ENCODE assay signal across 13 mouse cellular contexts in genomic region chr16:36784146-36784545, GRCm38 (mm10). TPM values are rescaled to one million over a fixed set of nuclear protein-coding genes. Genes with fewer than 3 reads are reported as not detected.
DNase-seq lines count a peak whose midpoint lies in the region; ATAC-seq and TF ChIP-seq lines count a peak whose summit lies in the region.
"Had no signal": no experiment of that assay in that cellular context is flagged by ENCODE, and none has a peak within 500 bp of the region (broad histone marks: within the 10 kb centered on the region; RNA-seq: fewer than 3 reads in every experiment).

No protein-coding gene starts in this region.

- intact Hi-C loops in left cerebral cortex, adult 2 months (cut with DNase I), result no loop called here

- H3K9me3 ChIP-seq in heart, embryonic 15.5 days (replicated peaks), result no peaks in the 10 kb centered on the region
- H3K9me3 ChIP-seq: liver, embryonic 15.5 days; stomach, embryonic 15.5 days had no signal

- no peaks in the 10 kb centered on the region for H3K36me3 ChIP-seq in heart, embryonic 15.5 days
- H3K36me3 ChIP-seq: liver, embryonic 15.5 days; stomach, embryonic 15.5 days had no signal

- H3K4me3 ChIP-seq in heart, embryonic 15.5 days, result peak overlapping the region; percentile 19; the same call in 1 of the 2 replicates
- H3K4me3 ChIP-seq in left cerebral cortex, adult 2 months, result peak overlapping the region; percentile 29
- H3K4me3 ChIP-seq in cortical plate, adult 2 months (ENCODE audit: insufficient read depth, low read length), result peak overlapping the region; percentile 32; the same call in 1 of the 2 replicates
- H3K4me3 ChIP-seq: liver, embryonic 15.5 days; myocyte; stomach, embryonic 15.5 days had no signal

- 85% methylated on average over 2 of the region's 2 CpGs for WGBS in heart, embryonic 15.5 days

- TF ChIP-seq POLR2A in cortical plate, adult 2 months (IDR thresholded peaks at IDR 0.05; ENCODE audit: extremely low read depth, insufficient read depth, low read length), result no peak

- H3K27ac ChIP-seq in heart, embryonic 15.5 days, result no peak overlapping the region
- H3K27ac ChIP-seq in left cerebral cortex, adult 2 months, result peak overlapping the region; percentile 10; the same call in 1 of the 2 replicates
- H3K27ac ChIP-seq in cortical plate, adult 2 months (ENCODE audit: insufficient read depth, low read length), result peak overlapping the region; percentile 47; the same call in 1 of the 2 replicates
- H3K27ac ChIP-seq: liver, embryonic 15.5 days; stomach, embryonic 15.5 days had no signal

- no peaks in the 10 kb centered on the region for H3K27me3 ChIP-seq in heart, embryonic 15.5 days
- H3K27me3 ChIP-seq: liver, embryonic 15.5 days; stomach, embryonic 15.5 days had no signal

- 0 out of 2 replicates have a peak, but pooled peaks cover 2% of the 10 kb centered on the region for H3K4me1 ChIP-seq in heart, embryonic 15.5 days (replicated peaks)
- peaks cover 3% of the 10 kb centered on the region; the same call in 1 of the 2 replicates for H3K4me1 ChIP-seq in cortical plate, adult 2 months (ENCODE audit: control insufficient read depth, insufficient read depth, low read length)
- H3K4me1 ChIP-seq: liver, embryonic 15.5 days; stomach, embryonic 15.5 days had no signal

- TF ChIP-seq CTCF in left cerebral cortex, adult 2 months (IDR thresholded peaks at IDR 0.05), result no peak
- no peak for TF ChIP-seq CTCF in cortical plate, adult 2 months (IDR thresholded peaks at IDR 0.05; ENCODE audit: extremely low read depth, insufficient read depth, low read length)

- H3K9ac ChIP-seq in heart, embryonic 15.5 days, result no peak overlapping the region
- H3K9ac ChIP-seq: liver, embryonic 15.5 days; stomach, embryonic 15.5 days had no signal

- H3K4me2 ChIP-seq in heart, embryonic 15.5 days, result peak overlapping the region; percentile 25; the same call in 1 of the 2 replicates
- H3K4me2 ChIP-seq: liver, embryonic 15.5 days had no signal

- no peak for ATAC-seq in heart, embryonic 15.5 days (replicated peaks; ENCODE audit: insufficient number of reproducible peaks, insufficient read depth, low FRiP score, low read depth)
- ATAC-seq: Patski had no signal

- DNase-seq in heart, adult 8-10 months (ENCODE audit: low spot score), result no peak
- no peak for DNase-seq in left cerebral cortex, adult 2 months (ENCODE audit: extremely low spot score in 1 of 2, low spot score in 2 of 2)
- no peak for DNase-seq in left cerebral cortex, adult 18-20 months (ENCODE audit: low spot score in 2 of 2)
- peak; percentile 8 for DNase-seq in layer of hippocampus, adult 9-11 months
- DNase-seq in embryo, embryonic 10 days (ENCODE audit: low spot score), result no peak
- no peak for DNase-seq in cerebellum, adult 11 months
- DNase-seq: adrenal gland, postnatal 25 days had no signal

RNA-seq across cellular contexts. Expression of gene Slc15a2, which starts 0.6 kb away (rescaled TPM):
- 2.2 and 4.3 TPM in 2 replicates for polyA plus RNA-seq in heart, embryonic 15.5 days (2015; fragmentation: Nextera tagmentation; extraction: Ambion mirVana)
- 1 to 10 TPM; 2.1 to 3.9 (median 3.4) TPM for total RNA-seq in heart, adult 8-10 months (2022)
- 10 to 100 TPM; 36.5 to 40.2 TPM for total RNA-seq in left cerebral cortex, adult 2 months (2021)
- total RNA-seq in left cerebral cortex, adult 18-20 months (2021), result 10 to 100 TPM; 32.4 to 33.6 TPM
- 35.9 and 39.5 TPM in 2 replicates for polyA plus RNA-seq in cortical plate, adult 2 months (2012; rRNA removed)
- polyA plus RNA-seq: myocyte had no signal

RNA-seq across cellular contexts. Expression of gene Iqcb1, which starts 44.0 kb away (rescaled TPM):
- polyA plus RNA-seq in heart, embryonic 15.5 days (2015; fragmentation: Nextera tagmentation; extraction: Ambion mirVana), result 21.2 and 23.6 TPM in 2 replicates
- 10 to 100 TPM; 13.6 to 18.0 (median 16.8) TPM for total RNA-seq in heart, adult 8-10 months (2022)
- total RNA-seq in left cerebral cortex, adult 2 months (2021), result 10 to 100 TPM; 41.9 to 49.2 TPM
- total RNA-seq in left cerebral cortex, adult 18-20 months (2021), result 10 to 100 TPM; 47.8 to 47.9 TPM
- polyA plus RNA-seq in cortical plate, adult 2 months (2012; rRNA removed), result 28.9 and 34.6 TPM in 2 replicates

Comparison
In these comparisons a context has a peak if more than half of its experiments do, and no peak if none do; other contexts are left out.
1. RNA of gene Slc15a2, which starts 0.6 kb away (total RNA-seq): 36.5 to 40.2 TPM in left cerebral cortex, adult 2 months and 32.4 to 33.6 TPM in left cerebral cortex, adult 18-20 months; 2.1 to 3.9 TPM in heart, adult 8-10 months; every median in the first group is over 4 times any median in the second.
2. Peak in every context shown above with its lines, with median percentiles within 50 percentile points of each other: H3K4me3 ChIP-seq.